Mouse (Mus musculus) T-helper 17 cell (primary cell): ENCODE measurements around the gene Mpp5.

Experiments
- in situ Hi-C, 2 experiments: fragments of 300-600 bp; cut with MboI, MseI; formaldehyde crosslinking; loops; 1 replicate in 1 of 2; 2 replicates in 1 of 2; pipeline ENCODE4 v1.15.1; 2025; ENCODE audit warnings: high pct_unique_total_duplicates in 2 of 2

Gene Mpp5

DNA sequence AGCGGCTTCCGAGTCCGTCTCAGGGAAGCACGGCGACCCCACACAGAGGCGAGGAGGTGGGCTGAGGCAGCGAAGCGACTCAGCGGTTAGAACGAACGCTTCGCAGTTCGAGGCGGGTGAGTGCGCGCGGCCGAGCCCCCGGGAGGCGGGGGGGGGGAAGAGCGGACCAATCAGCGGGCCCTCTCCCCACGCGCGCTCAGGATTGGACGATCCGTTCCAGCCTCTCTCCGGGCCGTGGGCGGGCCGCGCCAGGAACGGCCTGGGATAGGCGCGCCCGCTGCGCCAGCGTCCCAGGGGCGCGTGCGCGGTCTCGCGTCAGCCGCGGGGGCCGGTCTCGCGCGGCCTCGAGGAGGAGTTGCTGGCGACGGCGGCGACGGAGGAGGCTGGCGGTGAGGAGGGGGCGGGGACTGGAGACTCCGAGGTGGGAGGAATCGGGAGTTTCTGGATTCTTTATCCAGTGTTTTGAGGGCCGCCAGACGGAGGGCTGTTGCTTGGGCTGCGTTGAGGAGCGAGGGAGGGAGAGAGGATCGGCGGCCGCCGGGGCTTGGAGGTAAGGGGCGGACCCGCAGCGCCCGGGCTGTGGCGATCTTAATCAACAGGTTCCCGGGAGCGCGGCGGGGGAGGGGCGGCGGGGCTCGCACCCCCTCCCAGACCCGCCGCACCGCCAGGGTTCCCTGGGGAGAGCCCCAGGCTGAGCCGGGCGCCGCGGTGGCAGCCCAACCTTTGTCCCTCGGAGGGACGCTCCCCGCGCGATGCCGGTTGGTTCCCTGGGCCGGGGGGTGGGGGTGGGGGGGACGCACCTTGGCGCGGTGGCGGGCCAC lies at the start of gene Mpp5:
Gene Mpp5 (plus strand): TSS at position 351 of the 821 bp plus-strand sequence.
- in situ Hi-C loops: loop anchor here (5.0 kb wide), 2 partner anchors 114 to 521 kb away; partner anchors contain the start of genes Atp6v1d (in 1 of the 2), Eif2s1 (in 1 of the 2) and Gphn (in 1 of the 2)

DNA sequence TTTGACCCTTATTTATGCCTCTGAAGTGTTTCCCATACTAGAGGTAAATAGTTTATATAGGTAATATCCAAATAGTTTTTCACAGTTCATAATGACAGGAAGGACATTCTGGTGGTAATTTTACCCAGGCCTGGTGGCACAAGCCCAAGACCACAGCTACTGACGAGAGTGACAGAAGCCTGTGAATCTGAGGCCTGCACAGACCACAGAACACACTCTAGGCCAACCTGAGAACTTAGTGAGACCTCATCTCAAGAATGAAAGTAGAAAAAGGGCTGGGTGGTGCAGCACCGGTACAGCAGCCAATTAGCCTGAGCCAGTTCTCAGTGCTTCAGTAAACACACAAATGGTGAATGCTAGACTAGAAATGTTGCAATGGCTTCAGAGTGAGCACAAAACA lies 30.9 kb upstream of the Mpp5 start:
- in situ Hi-C loops: no loop called here

DNA sequence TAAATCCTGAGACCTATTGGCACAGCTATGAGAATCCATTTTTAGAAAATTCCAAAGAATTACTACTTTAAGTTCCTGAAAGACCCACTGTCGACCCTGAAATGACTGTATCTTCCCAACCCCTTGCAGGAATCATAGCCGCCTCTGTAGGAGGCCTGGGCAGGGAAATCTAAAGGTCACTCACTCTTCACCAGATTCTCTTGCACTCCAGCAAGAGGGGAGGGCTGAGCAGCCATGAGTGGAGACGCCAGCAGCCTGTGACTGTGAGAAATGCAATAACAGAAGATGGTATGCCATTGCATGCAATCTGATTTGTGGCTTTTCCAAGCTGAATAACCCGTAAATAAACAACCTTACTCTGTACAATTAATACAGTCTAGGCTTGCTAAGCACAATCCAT lies 21.0 kb upstream of the Mpp5 start:
- in situ Hi-C loops: no loop called here

DNA sequence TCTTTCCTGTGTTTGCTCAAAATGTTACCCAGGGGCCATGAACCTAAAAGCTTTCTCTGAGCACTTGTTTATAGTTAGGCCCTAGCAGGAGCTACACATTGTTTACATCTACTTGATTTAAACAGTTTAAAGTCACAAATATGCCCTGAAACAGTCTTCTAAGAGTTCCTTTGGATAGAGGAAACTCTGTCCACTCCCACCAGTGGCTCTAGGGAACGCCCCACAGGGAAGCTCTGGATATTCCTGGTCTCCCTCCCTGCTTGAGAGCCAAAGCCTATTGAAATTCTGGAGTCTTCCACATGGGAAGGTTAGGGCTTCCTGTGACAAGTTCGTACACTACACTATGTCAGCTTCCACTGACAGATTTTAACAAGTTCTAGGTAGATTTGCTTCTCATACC lies 9.1 kb upstream of the Mpp5 start:
- in situ Hi-C loops: no loop called here

DNA sequence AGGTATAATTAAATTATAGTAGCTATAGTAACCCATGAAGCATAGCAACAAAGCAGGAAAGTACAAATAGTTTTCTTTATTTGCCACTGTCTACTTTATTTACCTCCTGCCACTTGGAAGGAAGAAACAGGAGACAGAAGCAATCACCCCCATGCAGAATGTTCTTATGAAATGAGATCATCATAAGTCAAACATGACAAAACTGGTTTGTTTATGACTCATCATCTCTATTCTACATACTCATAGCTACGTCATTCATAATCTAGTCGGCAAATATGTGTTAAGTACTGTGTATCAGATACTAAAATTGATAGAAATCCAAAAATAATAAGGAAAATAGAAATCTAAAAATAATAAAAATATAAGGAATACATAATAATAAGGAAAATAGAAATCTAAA lies 8.4 kb upstream of the Mpp5 start:
- in situ Hi-C loops: no loop called here

DNA sequence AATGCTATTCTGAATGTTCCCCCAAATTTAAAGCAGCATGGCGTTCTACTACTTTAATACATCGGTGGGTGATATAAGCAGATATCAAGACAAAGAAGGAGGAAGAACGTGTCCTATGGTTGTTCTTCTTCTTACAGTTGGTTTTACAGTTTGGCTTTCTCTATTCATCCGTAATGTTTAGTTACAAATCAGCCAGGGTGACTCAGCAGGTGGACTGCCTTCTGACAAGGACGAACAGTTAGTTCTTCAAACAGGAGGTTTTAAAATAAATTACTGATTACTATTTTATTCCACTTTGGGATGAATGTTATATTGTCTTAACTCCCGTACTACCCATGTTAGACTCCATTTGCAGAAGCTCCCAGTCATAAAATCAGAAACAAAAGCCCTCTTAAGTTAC lies 2.5 kb upstream of the Mpp5 start:
- in situ Hi-C loops: loop anchor here (5.0 kb wide), 2 partner anchors 116 to 519 kb away; partner anchors contain the start of genes Atp6v1d (in 1 of the 2), Eif2s1 (in 1 of the 2) and Gphn (in 1 of the 2)

DNA sequence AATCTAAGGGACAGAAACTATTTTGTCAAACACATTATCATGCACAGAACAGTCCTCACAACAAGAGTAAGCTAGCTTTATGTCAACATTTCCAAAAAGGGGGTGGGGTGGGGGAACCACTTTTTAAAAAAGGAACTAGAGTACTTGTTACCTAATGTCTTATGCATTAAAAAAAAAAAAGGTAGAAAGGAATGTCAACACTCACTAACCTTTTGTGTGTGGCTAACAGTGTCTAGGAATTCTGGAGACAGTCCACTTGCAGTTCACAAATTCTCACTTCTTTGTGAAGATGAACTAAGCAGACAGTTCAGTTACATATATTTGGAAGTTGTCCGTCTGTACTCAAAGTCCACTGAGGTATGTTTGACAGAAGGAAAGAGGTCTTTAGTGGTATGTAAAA lies 1.3 kb upstream of the Mpp5 start:
- in situ Hi-C loops: loop anchor here (5.0 kb wide), 2 partner anchors 115 to 520 kb away; partner anchors contain the start of genes Atp6v1d (in 1 of the 2), Eif2s1 (in 1 of the 2) and Gphn (in 1 of the 2)

DNA sequence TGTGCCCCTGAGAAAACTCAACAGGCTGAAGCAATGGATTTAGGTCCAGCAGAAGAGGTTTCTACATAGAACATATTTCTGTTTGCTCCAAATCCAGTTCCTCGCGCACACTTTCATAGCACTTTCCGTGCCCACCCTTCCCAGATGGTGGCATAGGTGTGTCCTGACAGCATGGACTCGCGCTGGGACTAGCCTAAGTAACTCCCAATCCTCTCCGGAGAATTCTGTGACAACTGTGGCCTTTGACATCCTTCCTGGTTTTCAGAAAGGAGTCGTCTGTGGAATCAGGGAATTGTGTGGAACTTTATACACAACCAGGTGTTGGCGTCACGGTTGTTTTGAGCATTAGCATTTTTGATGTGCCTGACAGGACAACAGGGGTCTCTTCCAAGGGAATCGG lies 594 bp upstream of the Mpp5 start:
- in situ Hi-C loops: loop anchor here (5.0 kb wide), 2 partner anchors 114 to 521 kb away; partner anchors contain the start of genes Atp6v1d (in 1 of the 2), Eif2s1 (in 1 of the 2) and Gphn (in 1 of the 2)

DNA sequence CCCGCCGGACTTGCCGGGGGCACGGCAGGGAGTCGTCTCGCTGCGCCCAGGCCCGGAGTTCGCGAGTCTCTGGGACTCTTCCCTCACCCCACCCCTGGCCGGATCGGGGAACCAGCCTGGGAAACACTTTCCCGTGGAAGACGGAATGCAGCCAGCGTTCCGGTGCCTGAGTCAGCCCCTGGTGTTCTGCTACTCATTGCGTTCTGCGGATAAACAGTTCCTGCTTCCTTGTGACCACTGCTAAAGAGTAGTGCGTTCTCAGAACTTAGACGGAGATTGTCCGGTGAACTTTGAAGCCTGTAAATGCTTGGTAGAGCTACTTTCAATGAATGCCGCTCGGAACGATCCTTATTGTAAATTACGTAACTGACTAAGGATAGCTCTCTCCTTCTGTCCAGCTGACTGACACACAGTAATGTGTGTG lies 683 bp downstream of the Mpp5 start:
- in situ Hi-C loops: loop anchor here (5.0 kb wide), 2 partner anchors 113 to 522 kb away; partner anchors contain the start of genes Atp6v1d (in 1 of the 2), Eif2s1 (in 1 of the 2) and Gphn (in 1 of the 2)

DNA sequence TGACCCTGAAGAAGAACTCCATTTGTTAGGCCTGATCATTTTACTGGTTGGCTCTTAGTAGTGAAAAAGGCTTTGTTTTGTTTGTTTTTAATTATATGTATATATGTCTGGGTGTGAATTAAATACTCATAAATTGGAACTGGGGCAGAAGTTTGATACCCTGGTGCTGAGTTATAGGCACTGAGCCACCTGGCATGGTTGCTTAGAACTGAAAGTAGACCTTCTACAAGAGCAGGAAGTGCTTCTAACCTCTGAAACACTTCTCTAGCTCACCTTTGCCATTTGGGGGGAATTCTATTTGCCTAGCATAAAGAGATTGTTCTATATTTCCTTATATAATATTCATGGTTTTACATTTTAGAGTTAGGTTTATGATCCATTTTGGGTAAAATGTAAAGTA lies 13.3 kb downstream of the Mpp5 start:
- in situ Hi-C loops: no loop called here

DNA sequence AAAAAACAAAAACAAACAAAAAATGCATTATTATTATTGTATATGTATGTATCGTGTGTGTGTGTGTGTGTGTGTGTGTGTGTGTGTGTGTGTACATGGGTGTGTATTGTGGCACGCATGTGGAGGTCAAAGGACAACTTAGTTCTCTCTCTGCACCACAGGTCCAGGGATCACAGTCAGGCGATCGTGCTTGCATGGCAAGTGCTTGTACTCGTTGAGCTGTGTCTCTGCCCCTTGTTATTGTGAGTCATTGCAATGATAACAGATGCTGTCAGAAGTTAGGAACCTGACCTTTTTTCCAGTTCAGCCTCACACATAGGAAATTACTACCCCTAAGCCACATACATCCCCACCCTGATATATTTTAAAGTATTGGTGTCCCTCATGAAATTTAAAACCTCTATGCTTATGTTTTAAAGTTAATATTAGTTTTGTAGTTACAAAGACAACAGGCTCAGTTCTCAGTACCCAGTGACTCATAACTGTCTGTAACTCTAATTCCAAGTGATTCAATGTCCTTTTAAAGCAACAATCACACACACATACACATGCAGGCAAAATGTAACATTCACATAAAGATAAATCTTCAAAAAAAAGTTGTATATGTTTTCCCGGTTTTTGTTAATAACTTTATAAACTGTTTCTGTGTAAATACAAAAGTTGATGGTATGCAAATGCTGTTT lies 20.5 kb downstream of the Mpp5 start:
- in situ Hi-C loops: no loop called here

DNA sequence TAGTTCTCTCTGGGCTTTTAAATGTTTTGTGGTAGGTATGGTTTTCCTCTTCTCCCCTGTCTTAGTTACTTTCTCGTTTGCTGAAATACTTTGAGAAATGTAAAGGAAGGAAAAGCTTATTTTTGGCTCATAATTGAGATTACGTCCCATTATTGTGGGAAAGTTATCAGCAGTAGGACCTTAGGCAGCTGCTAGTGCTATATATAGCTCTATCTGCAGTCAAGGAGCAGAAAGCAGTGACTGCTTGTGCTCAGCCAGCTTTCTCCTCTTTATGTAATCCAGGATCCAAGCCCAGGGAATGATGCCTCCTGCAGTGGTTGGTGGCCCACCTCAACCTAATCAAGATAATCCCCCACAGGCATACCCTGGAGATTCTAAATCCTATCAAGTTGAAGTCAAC lies 24.5 kb downstream of the Mpp5 start:
- in situ Hi-C loops: no loop called here

DNA sequence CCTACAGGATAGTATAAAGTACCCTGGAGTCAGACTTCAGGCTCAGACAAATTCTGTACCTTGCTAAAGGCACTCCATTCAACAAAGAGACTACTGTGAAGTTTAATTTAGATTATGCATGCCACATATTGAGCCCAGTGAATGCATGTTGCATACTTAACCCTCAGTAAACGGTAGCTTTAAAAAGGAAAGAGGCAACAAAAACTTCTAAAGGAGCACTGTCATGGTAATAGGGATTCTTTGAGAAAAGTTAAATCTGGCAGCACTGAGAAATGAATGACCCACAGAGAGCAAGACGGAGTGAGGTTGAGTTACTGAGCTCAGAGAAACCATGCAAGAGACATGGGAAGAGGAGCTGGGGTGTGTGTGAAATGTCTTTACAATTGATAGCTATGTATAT lies 29.2 kb downstream of the Mpp5 start:
- in situ Hi-C loops: no loop called here

DNA sequence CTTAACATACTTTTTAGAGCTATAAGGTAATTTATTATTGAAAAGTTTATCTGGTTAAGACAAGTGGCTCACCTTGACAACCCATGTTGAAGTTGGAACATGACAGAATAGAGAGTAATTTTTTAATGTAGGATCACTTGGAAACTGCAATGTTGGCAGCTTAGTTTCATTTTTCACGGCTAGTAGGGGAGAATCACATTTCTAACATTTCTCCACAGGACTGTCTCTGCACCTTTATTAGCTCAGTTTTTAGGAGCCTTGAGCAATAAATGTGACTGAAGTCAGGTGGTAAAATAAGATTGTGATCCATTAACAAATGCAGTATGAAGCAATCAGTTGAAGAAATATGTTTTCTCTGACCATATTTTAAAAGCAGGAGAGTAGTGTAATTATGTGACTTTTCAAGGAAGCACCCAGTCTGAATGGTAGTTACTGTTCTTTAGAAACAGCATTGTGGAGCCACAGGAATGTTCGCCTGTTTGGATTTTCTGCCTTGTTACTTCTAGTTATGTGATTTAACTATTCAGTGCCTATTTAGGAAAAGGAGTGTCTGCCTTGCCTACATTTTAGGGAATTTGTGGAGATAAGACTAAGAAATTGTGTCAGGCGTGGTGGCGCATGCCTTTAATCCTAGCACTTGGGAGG lies 29.8 kb downstream of the Mpp5 start:
- in situ Hi-C loops: no loop called here

DNA sequence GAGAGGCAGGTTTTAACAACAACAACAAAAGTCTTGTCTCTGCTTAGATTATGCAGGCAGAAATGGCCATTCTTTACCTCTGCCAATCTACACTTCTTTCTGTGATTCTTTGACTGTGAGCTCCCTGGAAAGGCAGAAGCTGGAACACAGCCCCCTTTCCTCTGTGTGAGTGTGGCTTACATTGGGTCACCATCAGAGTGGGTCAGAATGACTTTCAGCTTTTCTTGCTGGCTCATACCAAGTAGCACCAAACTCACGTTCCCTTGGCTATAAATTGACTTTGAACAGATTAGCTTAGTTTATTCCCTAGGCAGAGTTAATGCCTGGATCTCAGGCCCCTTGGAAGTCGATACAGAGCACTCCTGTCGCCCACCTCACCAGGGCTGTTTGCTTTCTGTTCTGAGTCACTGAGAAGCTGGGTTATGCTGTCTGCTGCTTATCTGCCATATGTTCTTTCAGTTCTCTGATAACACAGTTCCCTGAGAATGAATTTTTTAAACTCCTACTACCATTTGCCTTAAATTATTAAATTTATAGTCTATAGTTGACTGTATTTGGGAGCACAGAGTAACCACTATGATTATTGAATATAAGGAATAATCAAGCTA lies 39.7 kb downstream of the Mpp5 start:
- in situ Hi-C loops: no loop called here

DNA sequence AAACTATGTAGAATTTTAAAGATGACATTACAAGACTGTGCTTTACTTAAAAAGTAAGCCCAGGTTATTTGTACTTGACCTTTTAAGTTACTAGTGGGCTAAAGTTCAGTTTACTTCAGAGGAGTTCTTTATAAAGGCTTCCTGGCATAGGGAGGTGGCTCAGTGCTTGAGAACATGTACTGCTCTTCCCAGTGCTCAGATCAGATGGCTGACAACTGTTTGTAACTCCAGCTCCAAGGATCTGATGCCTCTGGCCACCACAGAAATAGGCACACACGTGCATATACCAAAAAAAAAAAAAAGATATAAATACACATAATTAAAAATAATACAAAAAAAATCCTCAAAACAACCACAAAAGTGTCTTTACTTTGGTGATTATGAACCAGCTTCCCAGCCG lies 42.1 kb downstream of the Mpp5 start:
- in situ Hi-C loops: no loop called here

DNA sequence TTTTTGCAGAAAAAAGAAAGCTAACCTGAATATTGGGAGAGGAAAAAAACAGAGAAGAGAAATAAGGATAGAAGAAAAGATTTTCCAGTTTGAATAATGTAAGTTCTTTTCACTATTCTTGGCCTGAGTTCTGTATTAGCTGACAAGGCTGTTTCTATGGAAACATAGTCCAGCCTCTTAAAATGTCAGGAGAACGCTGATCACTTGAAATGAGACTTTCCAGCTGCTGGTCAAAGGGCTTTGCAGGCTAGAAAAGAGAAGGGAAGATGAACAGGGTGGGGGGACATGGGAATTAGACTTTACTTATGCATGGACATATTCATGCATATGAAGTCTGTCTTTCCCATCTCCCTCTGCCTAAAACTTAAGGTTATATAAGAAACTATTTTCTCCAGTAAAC lies 45.5 kb downstream of the Mpp5 start:
- in situ Hi-C loops: no loop called here

DNA sequence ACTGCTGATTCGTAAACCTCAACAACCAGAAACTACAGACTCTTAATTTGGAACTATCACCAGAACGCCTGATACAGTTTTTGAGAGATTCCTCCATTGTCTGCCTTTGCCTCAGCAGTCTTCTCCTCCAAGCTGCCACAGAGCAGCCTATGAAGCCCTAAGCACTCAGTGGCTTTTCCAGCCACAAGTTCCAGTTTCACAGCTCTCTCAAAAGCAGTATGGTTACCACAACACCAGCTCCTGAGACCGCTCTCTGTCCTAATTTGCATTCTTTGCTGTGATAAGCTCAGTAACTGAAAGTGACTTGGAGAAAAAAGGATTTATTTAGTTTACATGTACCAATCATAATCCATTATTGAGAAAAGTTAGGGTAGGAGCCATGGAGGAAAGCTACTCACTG lies 51.3 kb downstream of the Mpp5 start:
- in situ Hi-C loops: no loop called here

DNA sequence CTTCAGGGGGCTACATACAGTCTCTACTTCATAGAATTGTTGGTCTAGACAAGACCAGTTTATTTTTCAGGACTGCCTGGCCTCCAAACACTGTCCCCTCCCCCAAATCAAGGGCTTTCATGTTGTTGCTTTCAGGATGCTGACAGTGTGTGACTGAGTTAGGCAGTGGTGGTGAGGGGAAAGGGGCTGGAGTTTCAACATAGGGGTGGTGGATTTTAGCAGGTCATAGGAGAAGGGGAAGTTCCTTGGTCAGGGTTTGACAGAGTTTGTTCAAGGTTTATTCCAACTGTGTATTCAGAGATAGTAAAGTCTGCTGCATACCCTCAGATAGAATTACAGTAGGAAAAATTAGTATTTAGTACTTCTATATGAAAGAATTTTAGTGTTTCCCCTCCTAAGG lies 53.1 kb downstream of the Mpp5 start:
- in situ Hi-C loops: no loop called here

DNA sequence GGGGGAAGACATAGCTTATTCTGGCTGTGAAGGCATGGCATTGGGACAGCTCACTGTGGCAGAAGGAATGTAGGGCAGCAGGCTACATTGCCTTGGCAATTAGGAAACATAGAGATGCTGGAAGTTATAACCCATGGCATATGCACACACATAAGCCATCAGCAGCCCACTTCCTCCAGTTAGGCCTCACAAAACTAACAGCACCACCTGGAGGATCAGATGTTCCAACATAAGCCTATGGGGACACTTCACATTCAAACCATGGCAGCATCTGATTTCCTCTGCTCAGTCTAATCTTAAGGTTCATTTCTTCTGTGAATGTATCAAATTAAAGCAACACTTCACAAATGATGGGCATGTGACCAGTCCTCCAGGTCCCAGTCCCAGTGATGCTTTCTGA lies 65.7 kb downstream of the Mpp5 start:
- in situ Hi-C loops: no loop called here

DNA sequence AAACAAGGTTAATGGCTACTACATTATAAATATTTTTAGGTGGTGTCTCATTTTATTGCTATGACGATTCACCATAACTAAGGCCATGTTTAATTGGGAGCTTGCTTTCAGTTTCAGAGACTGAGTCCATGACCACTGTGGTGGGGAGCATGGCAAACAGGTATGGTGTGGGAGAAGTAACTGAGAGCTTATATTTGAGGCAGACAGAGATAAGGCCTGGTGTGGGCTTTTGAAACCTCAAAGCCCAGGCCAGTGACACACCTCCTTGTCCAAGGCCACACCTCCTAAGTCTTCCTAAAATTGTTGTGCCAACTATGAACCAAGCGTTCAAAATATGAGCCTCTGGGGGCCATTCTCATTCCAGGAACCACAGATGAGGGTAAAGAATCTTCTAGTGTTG lies 85.8 kb downstream of the Mpp5 start:
- in situ Hi-C loops: no loop called here

DNA sequence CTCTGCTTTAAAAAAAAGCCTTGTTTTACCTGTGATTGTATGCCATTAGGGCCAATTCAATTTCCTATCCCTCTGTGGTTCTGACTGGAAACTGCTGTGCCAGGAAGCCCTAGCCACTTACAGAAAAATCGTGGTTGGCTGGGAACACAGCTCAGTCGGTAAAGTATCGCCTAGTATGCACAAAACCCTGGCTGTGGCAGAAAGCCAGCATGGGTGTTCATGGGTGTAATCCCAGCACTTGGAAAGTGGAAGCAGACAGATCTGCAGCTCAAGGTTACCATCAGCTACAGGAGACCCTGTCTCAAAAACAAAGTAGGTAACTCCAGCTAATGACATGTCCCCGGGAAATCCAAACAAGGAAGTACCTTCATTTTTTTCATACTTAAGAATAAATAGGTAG lies 91.2 kb downstream of the Mpp5 start:
- in situ Hi-C loops: no loop called here
